Mouse (Mus musculus) adrenal gland, adult 10 weeks (tissue): Measurements from ENCODE around the gene Hcn3. TPM values are rescaled to one million over a fixed set of nuclear protein-coding genes. Genes with fewer than 3 reads are reported as not detected.

Source experiments
- polyA plus RNA-seq: library from polyadenylated mRNA; stranded (reverse); fragments of 350-450 nt; fragmentation: Illumina TruSeq; extraction: RNeasy Lipid Tissue Mini Kit (QIAGEN cat#74804); gene quantifications from one replicate; pipeline ENCODE4 v1.2.3, GENCODE M21; 2014; ENCODE audit warnings: low read depth, low replicate concordance

Gene Hcn3
- 0.76 TPM for polyA plus RNA-seq

GRCm38 (mm10) chr3:89159616-89160344 is at the start of gene Hcn3:
Gene Hcn3, minus strand, starts transcription at chr3:89160196.

GRCm38 (mm10) chr3:89202253-89203141 is 42.5 kb upstream of the Hcn3 start, which contains the start of gene Gba:
Gene Gba, plus strand, starts transcription at chr3:89202928.

GRCm38 (mm10) chr3:89183058-89183958 is 23.3 kb upstream of the Hcn3 start, which contains the start of gene Fam189b:
Gene Fam189b, plus strand, starts transcription at chr3:89183143.

GRCm38 (mm10) chr3:89177242-89178106 is 17.5 kb upstream of the Hcn3 start, which contains the start of gene Scamp3:
Gene Scamp3, plus strand, starts transcription at chr3:89177473.

DNA sequence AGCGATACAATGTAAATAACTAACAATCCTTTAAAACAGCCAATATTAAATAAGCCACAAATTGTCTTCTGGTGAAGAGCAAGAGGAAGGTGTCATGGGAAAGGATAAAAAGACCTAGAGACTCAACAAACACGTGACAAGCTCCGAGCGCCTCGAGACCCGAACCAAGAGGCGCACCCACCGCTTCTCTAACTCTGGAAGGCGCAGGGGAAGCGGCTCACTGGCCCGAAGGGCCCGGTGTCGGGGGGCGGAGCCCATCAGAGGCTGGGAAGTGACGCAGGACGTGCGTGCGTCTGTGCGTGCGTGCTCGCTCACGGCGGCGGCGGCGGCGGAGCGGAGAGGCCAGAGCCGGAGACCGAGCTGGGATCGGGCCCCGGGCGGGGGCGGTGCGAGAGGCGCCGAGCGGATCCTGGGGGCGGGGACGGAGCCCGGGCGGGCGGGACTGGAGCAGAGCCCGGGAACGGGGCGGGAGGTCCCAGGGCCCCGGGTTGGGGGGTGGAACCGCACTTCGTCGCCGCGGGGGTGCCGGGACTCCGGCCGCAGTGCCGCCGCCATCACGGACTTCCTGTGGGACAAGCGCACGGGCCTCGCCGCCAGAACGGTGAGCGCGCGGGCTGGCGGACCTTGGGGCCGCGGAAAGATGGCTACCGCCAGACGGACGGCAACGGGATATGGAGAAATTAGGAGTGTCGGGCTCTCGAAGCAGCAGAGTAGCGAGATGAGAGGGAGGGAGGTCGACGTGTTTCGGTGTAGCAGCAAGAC is 4.7 kb upstream of the Hcn3 start, which contains the start of gene Clk2:
TSS of gene Clk2 (plus strand) at position 290 of the 762 bp plus-strand sequence.

GRCm38 (mm10) chr3:89135958-89136357 is 24.0 kb downstream of the Hcn3 start, which contains the start of gene Pklr:
Gene Pklr, plus strand, starts transcription at chr3:89136142.

GRCm38 (mm10) chr3:89101812-89102494 is 58.0 kb downstream of the Hcn3 start, which contains the start of gene Fdps:
Gene Fdps, minus strand, starts transcription at chr3:89101959.

GRCm38 (mm10) chr3:89100811-89101210 is 59.2 kb downstream of the Hcn3 start, which contains the start of gene Gm43738:
Gene Gm43738, minus strand, starts transcription at chr3:89101099.

Other genes with a start within 250 kb of the Hcn3 start
- gene Msto1, start 246.2 kb downstream of the Hcn3 start, polyA plus RNA-seq = 1.9 TPM
- 63.3 TPM for gene Ash1l, start 209.6 kb downstream of the Hcn3 start, polyA plus RNA-seq
- gene Dap3, start 209.0 kb downstream of the Hcn3 start, polyA plus RNA-seq = 114 TPM
- 9.4 TPM for gene Rusc1, start 66.9 kb downstream of the Hcn3 start, polyA plus RNA-seq
- gene Gm43738, start 59.1 kb downstream of the Hcn3 start, polyA plus RNA-seq = not detected
- 43.8 TPM for gene Fdps, start 58.2 kb downstream of the Hcn3 start, polyA plus RNA-seq
- not detected for gene Pklr, start 24.1 kb downstream of the Hcn3 start, polyA plus RNA-seq
- 15.3 TPM for gene Clk2, start 4.6 kb upstream of the Hcn3 start, polyA plus RNA-seq
- gene Scamp3, start 17.3 kb upstream of the Hcn3 start, polyA plus RNA-seq = 15.5 TPM
- 0.47 TPM for gene Fam189b, start 22.9 kb upstream of the Hcn3 start, polyA plus RNA-seq
- gene Gba, start 42.7 kb upstream of the Hcn3 start, polyA plus RNA-seq = 13.1 TPM
- 0.82 TPM for gene Thbs3, start 55.0 kb upstream of the Hcn3 start, polyA plus RNA-seq
- 38.5 TPM for gene Mtx1, start 66.9 kb upstream of the Hcn3 start, polyA plus RNA-seq
- gene Muc1, start 68.9 kb upstream of the Hcn3 start, polyA plus RNA-seq = not detected
- 37.0 TPM for gene Krtcap2, start 85.8 kb upstream of the Hcn3 start, polyA plus RNA-seq
- not detected for gene Trim46, start 86.1 kb upstream of the Hcn3 start, polyA plus RNA-seq
- gene Dpm3, start 99.2 kb upstream of the Hcn3 start, polyA plus RNA-seq = not detected
- gene Slc50a1, start 110.4 kb upstream of the Hcn3 start, polyA plus RNA-seq = 16.9 TPM
- 2.7 TPM for gene Efna1, start 120.9 kb upstream of the Hcn3 start, polyA plus RNA-seq
- gene Efna3, start 162.8 kb upstream of the Hcn3 start, polyA plus RNA-seq = not detected
- gene Efna4, start 177.8 kb upstream of the Hcn3 start, polyA plus RNA-seq = not detected
- gene Adam15, start 189.8 kb upstream of the Hcn3 start, polyA plus RNA-seq = 12.9 TPM
- not detected for gene Dcst2, start 201.8 kb upstream of the Hcn3 start, polyA plus RNA-seq
- gene Dcst1, start 205.1 kb upstream of the Hcn3 start, polyA plus RNA-seq = not detected
- gene Zbtb7b, start 234.6 kb upstream of the Hcn3 start, polyA plus RNA-seq = 7.4 TPM
- gene Lenep, start 242.6 kb upstream of the Hcn3 start, polyA plus RNA-seq = 2.3 TPM